Mouse (Mus musculus) cerebellum, postnatal 14 days (tissue): ENCODE measurements around the gene Isx.

Source experiments
- DNase-seq, 2 experiments: peaks; one replicate each; pipeline ENCODE4 v3.0.0; 2021; ENCODE audit warnings: mixed read lengths in 2 of 2

Gene Isx

DNA sequence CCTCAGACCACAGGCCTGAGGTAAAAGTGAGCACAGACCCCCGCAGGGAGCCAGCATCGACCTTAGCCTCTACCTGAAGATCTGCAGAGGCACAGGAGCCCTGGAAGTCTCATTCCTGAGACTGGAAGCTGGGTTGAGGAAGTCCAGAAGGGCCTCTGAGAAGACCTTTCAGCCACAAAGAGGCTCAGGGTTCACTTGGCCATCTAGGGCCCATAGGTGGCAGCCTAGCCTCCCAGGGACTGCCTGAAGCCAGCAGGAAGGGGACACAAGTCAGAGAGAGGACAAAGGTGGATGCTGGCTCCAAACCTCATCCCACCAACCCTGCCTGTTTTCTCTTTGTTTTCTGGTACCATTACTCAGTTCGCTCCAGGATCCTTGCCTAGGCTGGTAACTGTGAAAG is at the start of gene Isx:
Gene Isx, plus strand, starts transcription at position 234 of the 400 bp plus-strand sequence.
- DNase-seq, result no peak

DNA sequence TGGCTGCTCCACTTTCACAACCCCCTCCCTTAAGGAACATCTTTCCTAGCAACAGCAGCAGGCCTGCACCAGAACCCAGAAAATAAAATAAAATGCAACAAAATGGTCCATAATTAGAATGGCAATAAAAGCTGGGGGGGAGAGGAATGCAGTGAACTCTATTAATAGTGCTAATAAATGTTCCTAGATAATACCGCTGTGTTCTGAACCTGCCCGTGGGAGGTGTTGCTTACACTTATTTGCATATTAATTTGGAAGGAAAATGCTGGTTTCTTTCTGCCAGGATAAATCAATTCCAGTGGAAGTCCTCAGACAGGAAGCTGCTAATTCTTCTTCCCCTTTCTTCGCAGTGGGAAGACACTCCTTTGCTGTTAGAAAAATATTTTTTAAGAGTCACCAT is 45.3 kb upstream of the Isx start:
- DNase-seq, result no peak

DNA sequence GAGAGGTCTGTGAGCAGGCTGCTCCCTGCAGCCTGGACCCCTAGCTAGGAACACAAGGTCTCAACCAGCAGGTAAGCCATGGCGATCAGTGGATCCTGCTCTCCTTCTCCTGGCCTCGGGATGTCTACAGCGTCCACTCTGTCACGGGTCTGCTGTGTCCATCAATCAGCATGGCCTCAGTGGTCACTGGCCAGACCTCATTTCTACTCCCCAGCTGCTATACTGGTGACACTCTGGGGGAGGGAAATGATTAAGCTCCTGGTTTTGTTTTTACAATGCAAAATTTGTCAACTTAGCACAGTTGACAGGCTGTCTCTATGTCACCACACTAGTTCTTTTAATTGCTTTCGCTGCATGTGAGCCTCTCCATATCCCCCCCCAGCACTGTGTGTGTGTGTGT is 41.7 kb upstream of the Isx start:
- no peak for DNase-seq

DNA sequence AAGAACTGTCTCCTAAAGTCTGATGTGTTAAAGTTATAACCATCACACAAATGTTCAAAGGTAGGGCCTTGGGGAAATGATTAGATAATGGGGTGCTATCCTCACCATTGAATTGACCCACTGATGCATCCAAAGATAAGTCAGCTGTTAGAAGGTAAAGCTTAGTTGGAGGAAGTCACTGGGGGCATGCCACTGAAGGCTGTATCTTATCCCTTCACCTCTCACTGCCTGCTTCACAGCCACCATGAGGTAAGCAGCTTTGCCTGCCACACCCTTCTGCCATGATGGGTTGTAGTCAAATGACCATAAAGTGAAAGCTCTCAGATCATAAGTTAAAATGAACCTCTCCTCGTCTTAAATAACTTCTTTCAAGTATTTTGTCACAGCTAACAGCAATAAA is 38.7 kb upstream of the Isx start:
- no peak for DNase-seq

DNA sequence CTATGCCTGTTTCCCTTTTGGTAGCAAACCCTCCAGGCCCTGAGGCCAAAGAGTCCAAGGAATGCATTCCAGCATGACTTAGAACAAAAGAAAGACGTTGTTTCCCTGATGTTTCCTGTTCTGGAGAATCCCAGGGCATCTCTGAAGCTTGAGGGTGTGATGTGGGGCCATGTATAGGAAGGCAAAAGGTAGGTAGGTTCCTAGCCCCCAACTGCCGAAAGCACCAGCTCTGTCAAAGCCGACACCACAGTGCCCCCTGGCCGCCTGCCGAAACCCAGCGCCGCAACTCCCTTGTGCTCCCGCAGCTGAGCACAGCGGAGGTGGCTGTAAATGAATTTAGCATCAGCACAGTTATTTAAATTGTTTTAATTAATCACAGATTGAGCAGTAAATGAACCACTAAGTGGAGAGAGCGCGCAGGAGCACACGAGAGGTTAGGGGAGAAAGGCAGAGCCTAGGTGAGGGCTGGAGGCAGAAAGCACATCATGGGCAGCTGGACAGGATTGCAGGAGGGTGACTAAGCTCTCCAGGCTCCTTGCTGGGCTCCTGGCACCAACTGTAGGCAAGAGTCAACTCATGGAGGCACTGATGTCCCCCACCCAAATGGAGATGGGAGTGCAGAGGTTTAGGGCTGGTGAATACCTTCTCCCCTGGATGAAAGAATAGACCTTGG is 25.5 kb upstream of the Isx start:
- DNase-seq, result peak; percentile 29 to 41

DNA sequence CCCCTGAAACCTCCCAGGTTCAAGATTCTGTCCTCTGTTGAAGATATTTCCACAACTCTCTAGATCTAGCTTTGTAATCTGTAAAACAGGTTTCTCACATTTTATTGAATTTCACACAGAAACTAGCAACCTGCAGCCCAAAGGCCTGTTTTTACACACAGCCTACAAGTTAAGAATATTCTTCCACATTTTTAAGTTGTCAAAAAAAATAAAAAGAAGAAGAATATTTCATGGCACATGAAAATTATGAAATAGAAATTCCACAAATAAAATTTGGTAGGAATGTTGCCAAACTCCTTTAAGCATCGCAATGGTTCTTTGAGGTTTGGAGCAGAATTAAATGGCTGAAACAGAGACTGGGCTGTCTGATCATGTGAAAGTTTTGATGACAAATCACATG is 24.3 kb upstream of the Isx start:
- no peak for DNase-seq

DNA sequence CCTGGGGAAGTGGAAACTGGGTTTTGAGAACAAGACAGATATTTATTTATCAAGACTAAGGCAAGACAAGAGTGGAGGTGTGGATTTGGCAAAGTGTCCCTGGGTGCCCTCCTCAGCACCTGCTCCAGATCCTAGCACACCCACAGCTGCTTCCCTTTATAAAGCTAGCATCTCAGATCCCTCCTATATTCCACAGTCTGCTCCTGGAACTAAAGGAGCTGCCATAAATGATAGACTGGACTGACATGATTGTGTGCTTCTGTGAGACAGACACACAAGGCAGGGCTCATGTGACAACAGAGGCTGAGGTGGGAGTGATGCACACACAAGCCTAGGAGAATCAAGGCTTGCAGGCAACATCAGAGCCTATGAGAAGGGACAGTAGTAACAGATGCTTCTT is 22.0 kb upstream of the Isx start:
- DNase-seq, result no peak

DNA sequence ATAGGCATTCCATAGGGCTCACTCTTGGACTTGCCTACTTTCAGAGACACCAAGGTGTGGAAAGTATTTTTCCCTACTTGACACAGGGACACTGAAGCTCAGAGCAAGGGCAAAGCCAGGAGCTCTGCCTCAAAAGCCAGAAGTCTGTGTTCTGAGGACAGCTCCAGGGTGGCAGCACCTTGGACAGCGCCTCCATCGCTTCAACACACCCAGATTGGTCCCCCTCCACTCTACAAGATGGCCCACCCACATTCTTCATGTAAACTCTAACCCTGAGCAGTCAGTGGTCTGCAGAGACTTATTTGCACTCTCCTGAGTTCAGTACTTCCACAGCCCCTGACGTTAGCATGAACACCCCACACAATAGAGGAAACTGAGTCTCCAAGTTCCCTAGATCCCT is 21.1 kb upstream of the Isx start:
- DNase-seq, result no peak

DNA sequence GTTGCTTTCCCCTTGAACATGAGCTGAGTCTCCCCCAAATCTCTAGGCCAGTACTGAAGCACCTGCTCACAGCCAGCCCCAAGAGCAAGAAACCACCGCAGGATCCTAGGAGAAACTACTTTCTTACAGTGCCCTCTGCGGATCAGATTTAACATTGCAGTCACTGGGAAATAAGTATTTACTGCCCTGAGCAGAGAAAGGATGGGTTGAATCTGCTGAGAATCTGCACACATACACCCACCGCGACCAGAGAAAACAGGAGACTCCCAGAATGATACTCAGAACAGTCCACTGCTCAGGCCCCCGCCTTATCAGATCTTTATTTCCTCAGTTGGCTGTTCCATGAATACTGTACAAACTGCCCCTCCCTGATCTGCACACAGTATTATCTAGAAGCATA is 19.5 kb upstream of the Isx start:
- DNase-seq, result peak; percentile 79 to 82

DNA sequence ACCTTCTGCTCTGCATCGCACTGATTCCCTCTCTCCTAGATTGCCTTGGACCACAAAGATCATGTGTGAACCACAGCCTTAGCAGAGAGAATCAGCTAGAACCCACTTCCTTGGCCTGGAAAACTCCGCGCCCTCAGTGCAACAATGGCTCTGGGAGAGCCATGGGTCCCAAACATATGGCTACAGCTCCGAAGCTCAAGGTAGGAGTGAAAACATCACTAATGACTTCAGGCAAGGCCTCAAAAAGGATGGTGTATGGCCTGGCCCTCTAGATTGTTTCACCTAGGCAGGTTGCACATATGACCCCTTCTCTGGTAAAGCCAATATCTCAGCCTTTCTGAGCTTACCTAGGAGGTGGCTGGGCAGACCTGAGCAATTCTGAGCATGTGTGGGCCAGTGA is 18.2 kb upstream of the Isx start:
- DNase-seq, result peak in 1 of 2 experiments; percentile 14

DNA sequence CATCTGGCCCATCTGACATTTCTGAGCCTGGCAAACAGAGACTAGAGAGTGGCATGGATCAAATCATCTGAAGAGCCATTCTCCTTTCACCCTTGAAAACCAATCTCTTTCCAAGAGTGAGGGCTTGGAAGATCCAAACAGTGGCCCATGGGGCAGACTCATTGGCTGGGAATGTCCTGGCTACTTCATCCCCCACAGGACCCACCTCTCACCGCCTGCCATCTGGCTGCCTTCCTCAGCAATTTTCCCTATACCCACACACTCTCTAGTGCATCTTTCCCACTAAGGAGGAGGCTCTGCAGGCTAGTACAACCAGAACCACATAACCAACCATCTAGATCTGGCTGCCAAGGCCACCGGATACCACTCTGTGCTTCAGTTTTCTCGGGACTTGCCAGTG is 17.6 kb upstream of the Isx start:
- DNase-seq, result peak; percentile 20 to 36

DNA sequence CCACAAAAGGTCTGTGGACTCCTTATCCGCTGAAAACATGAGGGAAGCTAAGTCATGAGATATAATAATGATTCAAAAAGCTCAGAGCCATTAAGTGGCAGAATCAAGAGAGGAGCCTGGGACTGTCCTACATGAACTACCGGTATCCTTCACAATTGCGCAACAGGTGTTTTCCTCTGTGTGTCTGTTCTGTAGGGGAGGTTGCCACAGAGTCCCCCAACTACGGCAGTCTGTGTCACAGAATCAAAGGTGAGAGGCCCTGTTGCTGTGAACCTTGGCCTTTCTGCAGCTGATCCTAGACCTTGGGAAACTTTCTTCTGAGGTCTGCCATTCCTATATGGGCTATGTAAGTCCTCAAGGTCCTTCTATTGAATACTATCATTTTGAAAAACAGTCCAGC is 13.7 kb upstream of the Isx start:
- DNase-seq, result no peak

DNA sequence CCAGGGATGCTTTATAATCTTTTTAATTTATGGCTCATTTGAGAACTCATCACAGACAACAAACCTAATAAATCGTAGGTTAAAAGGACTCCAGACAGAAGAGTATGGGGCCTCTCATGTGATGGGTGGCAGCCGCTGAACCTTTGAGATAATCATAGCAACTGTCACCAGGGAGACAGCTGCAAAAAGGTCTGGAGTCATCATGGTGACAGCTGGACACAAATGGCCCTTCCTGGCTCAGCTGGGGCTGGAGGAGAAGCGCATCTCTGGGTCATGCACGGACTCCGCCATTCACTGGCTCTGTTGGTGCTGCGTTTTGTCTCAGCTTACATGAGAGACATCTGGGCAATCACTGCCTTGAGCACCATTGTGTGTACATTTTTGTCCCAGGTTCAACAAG is 12.5 kb upstream of the Isx start:
- DNase-seq, result no peak

DNA sequence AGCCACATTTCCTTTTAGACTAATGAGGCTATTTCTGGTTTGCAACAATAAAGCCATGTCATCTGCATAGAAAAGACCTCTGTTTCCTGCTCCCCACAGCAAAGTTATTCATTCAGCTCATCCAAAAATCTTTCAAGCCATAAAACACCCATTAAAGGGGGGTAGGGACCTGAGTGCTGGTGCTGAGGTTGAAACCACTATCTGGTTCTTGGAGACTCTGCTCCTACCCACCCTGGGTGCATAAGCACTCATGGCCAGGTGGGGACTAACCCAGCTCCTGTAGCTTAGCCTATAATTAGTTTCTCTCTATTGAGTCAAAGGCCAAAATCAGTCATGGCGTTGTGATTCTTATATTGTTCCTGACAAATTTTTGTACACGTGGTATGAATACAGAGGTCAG is 10.4 kb upstream of the Isx start:
- DNase-seq, result no peak

DNA sequence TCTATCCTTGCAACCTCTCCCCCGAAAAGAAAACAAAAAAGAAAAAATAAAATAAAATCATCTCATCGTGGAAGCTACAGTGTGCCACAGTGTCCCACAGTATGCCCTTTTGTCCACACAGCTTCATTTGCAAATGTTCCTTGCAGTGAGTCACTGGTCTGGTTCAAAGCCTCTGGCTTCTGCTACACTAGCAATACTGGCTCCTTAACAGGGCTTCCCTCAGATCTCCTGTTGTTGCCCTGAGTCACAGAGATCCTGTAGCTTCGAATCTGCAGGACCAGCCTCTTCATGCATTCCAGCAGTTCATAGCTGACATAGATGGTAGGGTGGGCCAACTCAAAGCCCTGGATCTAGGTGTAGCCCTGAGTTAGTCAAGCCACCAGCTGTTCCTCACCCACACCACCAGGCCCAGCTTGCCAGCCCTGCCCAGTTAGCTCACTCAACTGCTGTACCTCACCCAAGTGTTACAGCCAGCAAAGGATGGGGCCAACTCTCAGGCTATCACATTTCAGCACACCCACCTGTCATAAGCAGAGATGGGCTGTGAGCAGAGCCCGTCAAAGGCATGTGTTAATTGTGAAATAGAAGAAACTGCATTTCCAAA is 2.5 kb upstream of the Isx start:
- DNase-seq, result no peak

DNA sequence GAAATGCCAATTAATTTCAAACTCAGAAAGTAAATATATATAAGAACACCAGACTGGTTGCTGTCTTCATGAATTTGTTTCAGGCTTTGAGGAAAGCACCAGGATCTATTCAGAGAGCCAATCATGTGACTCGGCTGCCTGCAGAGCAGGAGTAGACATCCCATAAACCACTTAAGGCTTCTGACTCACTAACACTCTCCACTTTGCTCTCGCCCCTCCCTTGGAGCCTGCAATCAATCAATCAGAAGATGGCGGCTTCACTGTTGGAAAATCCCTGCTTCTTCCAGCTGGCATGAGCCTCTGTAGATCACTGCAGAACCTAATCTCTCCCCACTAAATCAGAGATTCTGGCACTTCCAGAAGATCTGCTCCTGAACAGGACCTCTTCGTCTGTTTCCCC is 1.3 kb upstream of the Isx start:
- no peak for DNase-seq

DNA sequence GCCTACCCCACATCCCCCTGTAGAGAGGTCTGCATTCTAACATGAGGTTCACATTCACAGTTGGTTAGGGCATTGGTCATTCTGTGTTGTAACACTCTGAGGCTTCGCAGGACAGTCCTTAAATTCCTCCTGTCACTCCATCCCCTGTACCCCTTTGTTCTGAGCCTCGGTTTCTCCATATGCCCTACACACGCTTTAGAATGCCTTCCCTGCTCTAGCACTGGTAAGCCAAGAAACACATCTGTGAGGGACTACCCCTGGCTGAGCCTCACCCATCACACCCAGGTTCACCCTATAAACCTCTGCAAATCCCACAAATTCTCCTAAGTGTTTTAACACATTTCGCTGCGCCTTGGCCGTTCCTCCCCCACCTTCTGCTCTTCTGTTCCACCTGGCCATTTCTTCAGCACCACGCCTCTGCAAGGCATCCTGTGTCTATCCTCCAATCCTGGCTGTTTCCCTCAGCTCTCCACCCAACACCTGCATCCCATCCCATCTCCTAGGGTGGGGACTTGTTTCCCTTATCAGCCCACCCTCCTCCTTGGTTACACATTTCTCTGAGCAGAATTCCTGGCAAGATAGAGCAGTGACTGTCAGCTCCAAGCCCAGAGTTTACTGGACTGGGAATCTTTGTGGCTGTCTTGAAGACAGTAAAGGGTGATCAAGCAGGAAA is 686 bp upstream of the Isx start:
- DNase-seq, result no peak

DNA sequence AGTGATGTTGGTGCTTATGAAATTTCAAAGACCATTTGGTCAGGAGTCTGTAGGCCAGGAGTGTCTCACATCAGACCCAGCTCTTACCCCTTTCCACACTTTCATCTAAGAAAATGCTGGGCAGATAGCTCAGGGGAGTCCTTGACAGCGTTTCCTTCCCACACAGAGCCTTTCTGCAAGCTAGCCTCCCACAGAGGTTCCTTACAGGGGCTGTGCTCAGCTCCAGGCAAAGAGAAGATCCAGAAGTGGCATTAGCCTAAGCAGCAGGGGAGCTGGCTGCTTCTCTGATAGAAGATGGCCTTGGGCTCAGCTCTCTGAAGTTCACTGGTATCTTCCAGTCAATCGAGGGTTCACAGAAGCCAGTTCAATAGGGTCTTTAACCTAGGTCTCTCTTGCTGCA is 1.6 kb downstream of the Isx start:
- DNase-seq, result no peak

DNA sequence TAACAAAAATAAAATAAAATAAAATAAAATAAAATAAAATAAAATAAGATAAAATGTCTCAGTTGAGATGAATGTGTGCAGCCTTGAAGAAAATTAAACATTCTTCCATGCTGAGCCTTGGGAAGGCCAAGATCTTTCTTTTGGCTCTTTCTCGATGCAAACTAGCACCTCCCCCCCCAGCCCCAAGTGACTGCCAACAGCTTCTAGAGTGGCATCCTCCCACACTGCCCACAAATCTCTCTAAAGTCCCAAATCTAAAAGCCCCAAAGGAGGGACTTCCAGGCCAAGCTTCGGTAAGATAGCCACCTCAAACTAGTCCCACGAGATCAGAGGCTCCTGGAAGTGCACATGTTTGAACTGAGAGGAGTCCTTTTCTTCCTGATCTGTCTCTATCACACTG is 5.7 kb downstream of the Isx start:
- no peak for DNase-seq

DNA sequence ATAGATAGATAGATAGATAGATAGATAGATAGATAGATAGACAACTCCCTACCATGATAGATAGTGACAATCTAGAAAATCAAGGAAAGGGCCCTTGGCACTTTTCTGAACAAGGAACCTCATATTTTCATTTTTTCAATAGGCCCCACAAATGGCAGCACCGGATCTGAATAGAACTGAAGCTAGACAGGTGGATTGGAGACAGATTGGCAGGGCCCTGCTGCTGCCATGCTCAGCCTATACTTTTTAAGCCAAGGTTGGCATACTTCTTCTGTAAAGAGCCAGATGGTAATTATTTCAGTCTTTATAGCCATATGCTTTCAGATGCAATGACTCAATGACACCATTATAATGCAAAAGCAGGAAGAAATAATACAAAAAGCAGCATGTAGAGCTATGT is 15.8 kb downstream of the Isx start:
- DNase-seq, result peak in 1 of 2 experiments; percentile 55

DNA sequence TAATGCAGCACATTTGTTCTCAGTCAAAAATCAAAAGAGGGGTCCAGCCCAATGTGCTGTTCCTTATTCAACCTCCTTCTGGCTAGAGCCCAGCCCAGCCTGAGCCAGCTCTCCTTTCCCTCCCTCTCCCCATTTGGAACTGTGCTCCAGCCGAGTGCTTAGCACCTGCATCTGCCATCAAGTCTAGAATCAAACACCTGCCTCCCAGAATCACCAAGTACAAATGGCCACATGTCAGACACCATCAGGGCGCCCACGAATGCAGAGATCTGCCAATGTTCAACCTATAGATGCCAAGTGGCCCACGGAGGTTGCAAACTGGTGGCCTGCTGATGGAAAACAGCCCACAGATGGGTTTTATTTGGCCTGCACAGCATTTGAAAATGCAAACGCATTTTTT is 18.1 kb downstream of the Isx start:
- DNase-seq, result peak; percentile 33 to 39

DNA sequence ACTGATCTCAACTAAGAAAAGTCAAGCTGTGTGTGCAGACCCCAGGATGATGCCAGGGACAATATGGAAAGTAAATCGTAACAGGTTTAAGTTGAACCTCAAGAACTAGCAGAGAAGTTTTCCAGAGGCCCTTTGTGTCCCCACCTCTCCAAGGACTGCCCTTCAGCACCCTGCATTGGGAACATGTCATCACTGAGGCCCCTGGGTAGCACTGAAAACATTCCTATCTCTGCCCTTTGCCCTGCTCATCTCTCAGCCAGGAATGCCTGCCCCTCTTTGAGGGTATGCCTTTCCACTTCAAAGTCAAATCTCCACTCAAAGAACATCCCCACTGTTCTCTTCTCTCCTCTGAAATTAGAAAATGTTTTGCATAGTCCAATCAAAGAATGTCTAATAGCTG is 23.3 kb downstream of the Isx start:
- no peak for DNase-seq

DNA sequence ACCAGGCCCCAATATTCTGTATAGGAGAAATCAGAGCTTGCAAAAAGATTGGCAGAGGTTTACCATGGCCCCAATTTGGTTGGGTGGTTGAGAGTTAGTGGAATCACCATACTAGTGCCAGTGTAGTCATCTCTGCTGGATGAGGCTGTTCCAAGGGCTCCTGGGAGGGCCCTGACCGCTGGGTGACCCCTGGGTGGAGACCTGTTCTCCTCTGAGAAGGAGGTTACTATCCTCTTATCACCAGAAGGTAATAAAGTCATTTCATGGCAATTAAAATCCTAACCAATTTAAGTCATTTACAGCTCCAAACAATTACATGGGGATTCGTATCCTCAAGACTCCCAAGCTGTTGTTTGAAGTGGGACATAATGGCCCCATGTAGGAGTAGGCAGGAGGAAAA is 24.3 kb downstream of the Isx start:
- DNase-seq, result no peak

DNA sequence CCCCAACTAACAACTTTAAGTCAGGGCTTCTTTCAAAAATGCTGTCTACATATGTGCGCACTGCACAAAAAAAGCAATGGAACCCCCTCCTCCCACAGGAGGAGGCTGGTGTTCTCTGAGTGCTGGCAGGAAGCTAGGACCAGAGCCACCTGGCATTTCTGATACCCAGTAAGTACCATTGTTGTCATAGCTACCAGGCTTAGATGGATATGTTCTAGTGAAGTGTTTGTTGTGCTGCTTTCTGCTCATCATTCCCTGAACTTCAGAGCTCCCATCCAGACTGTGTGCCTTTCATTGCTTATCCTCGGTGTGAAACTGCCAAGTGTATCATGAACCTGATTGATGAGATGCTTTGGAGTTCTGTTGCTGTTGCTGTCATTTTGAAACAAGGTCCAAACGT is 26.8 kb downstream of the Isx start:
- DNase-seq, result no peak

DNA sequence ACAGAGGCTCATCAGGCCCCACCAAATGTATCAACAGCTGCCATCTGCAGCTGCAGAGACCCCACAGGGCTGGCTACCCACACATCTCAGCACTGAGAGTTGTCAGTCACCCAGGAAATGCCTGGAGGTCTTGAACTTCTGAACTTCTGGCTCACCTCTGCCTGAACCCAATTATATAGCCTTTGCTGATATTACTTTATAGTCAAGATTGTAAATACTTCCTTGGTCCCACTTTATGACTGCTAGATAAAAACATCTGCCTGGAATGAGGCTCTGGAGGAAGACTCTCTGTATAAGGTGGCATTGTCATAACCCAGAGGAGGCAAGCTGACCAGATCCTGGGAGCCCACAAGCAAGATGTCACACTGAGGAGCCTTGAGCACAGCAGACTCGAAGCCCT is 28.8 kb downstream of the Isx start:
- no peak for DNase-seq
